Mouse (Mus musculus): ENCODE measurements around the gene 9330161L09Rik.

GRCm38 (mm10) chr12:103433986-103434731 lies 26.5 kb upstream of the 9330161L09Rik start, which contains the start of gene Ifi27:
- TF ChIP-seq CTCF (IDR thresholded peaks at IDR 0.05; ENCODE audit: low read depth), result no peak
- no peak for TF ChIP-seq EP300 (IDR thresholded peaks at IDR 0.05; ENCODE audit: low read depth)
